Mouse (Mus musculus) layer of hippocampus, adult 18-20 months (tissue): ENCODE results near the gene Usp9x. TPM values are rescaled to one million over a fixed set of nuclear protein-coding genes. Genes with fewer than 3 reads are reported as not detected.

ENCODE experiments used
- DNase-seq, 2 experiments: peaks; one replicate each; pipeline ENCODE4 v3.0.0; 2022; ENCODE audit warnings: low spot score in 2 of 2
- total RNA-seq, 2 experiments: library from RNA; stranded (reverse); gene quantifications; 2 replicates each; pipeline ENCODE4 v1.2.3; 2021

Usp9x gene
- total RNA-seq, 2 experiments from 2014 or later, result 223 to 228 TPM

- DNase-seq, result peak; percentile 53 to 63
These were observed 620 bp downstream of the Usp9x start for GRCm38 (mm10) chrX:13071776-13072460.

- peak; percentile 44 to 67 for DNase-seq
These were observed 1.2 kb downstream of the Usp9x start for GRCm38 (mm10) chrX:13072461-13072982.

GRCm38 (mm10) chrX:13085621-13086020 is 14.3 kb downstream of the Usp9x start:
- no peak for DNase-seq

- no peak for DNase-seq
These were observed 25.7 kb downstream of the Usp9x start for GRCm38 (mm10) chrX:13096985-13097384.

GRCm38 (mm10) chrX:13206514-13206913 is 135.2 kb downstream of the Usp9x start:
- DNase-seq, result no peak

GRCm38 (mm10) chrX:13207512-13208341 is 136.4 kb downstream of the Usp9x start:
- peak; percentile 80 to 90 for DNase-seq

- no peak for DNase-seq
These were observed 137.1 kb downstream of the Usp9x start for GRCm38 (mm10) chrX:13208404-13208803.

- DNase-seq, result no peak
These were observed 143.0 kb downstream of the Usp9x start for GRCm38 (mm10) chrX:13214275-13214674.

Other genes with a start within 250 kb of the Usp9x start
- gene Ddx3x, start 209.5 kb downstream of the Usp9x start, total RNA-seq, result 100 to 1,000 TPM; 144 to 220 TPM